In the genomic region with DNA sequence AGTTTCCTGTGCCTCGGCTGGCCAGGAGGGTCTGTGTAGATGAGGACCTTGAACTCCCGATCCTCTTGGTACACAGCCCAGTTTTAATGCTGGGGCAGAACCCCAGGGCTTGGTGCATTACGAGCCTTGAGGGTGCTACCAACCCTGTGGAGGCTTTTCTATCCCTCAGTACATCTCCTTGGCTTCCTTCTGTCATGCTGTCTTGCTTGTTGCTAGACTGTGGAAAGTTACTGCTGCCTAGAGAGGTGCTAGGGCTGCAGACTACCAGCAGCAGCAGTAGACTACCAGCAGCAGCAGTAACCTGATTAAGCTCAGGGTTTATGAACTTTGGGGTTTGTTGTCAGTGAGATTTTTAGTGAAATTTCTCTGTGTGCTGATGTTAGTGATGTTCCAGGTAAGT, we compare ENCODE assay signal across 13 mouse cellular contexts. TPM values are rescaled to one million over a fixed set of nuclear protein-coding genes. Genes with fewer than 3 reads are reported as not detected.
DNase-seq lines count a peak whose midpoint lies in the region; ATAC-seq and TF ChIP-seq lines count a peak whose summit lies in the region.
"Had no signal": no experiment of that assay in that cellular context is flagged by ENCODE, and none has a peak within 500 bp of the region (broad histone marks: within the 10 kb centered on the region; RNA-seq: fewer than 3 reads in every experiment).

No protein-coding gene starts in this region.

- H3K9me3 ChIP-seq in embryonic facial prominence, embryonic 13.5 days: no peaks in the 10 kb centered on the region
- H3K9me3 ChIP-seq in embryonic facial prominence, embryonic 10.5 days: no peaks in the 10 kb centered on the region
- H3K9me3 ChIP-seq in hindbrain, embryonic 13.5 days: no peaks in the 10 kb centered on the region
- no peaks in the 10 kb centered on the region for H3K9me3 ChIP-seq in hindbrain, embryonic 10.5 days
- H3K9me3 ChIP-seq in hindbrain, postnatal 0 days (ENCODE audit: low read length): no peaks in the 10 kb centered on the region

- H3K9ac ChIP-seq in embryonic facial prominence, embryonic 13.5 days: peak overlapping the region; percentile 28; the same call in 1 of the 2 replicates
- H3K9ac ChIP-seq in hindbrain, embryonic 13.5 days: peak overlapping the region; percentile 47; the same call in 1 of the 2 replicates
- H3K9ac ChIP-seq in hindbrain, postnatal 0 days (replicated peaks; ENCODE audit: low read length): no peak overlapping the region
- H3K9ac ChIP-seq: lung, embryonic 14.5 days had no signal

- no peak overlapping the region for H3K4me2 ChIP-seq in embryonic facial prominence, embryonic 13.5 days
- H3K4me2 ChIP-seq in hindbrain, embryonic 13.5 days: no peak overlapping the region
- H3K4me2 ChIP-seq in hindbrain, postnatal 0 days (ENCODE audit: low read depth, low read length): 0 out of 2 replicates have a peak overlapping the region, but pooled peaks have one; percentile 7
- H3K4me2 ChIP-seq: lung, embryonic 14.5 days had no signal

- peaks cover 70% of the 10 kb centered on the region for H3K36me3 ChIP-seq in embryonic facial prominence, embryonic 13.5 days
- H3K36me3 ChIP-seq in embryonic facial prominence, embryonic 10.5 days (replicated peaks): peaks cover 99% of the 10 kb centered on the region
- peaks cover 45% of the 10 kb centered on the region for H3K36me3 ChIP-seq in hindbrain, embryonic 13.5 days
- H3K36me3 ChIP-seq in hindbrain, embryonic 10.5 days: peaks cover 97% of the 10 kb centered on the region
- peaks cover 7% of the 10 kb centered on the region; the same call in 1 of the 2 replicates for H3K36me3 ChIP-seq in hindbrain, postnatal 0 days (ENCODE audit: insufficient read depth, low read length)

- H3K27ac ChIP-seq in embryonic facial prominence, embryonic 13.5 days: no peak overlapping the region
- no peak overlapping the region for H3K27ac ChIP-seq in embryonic facial prominence, embryonic 10.5 days (replicated peaks)
- H3K27ac ChIP-seq in hindbrain, embryonic 13.5 days: no peak overlapping the region
- no peak overlapping the region for H3K27ac ChIP-seq in hindbrain, embryonic 10.5 days
- no peak overlapping the region for H3K27ac ChIP-seq in hindbrain, postnatal 0 days

- no peak overlapping the region for H3K4me3 ChIP-seq in embryonic facial prominence, embryonic 13.5 days
- H3K4me3 ChIP-seq in embryonic facial prominence, embryonic 10.5 days: no peak overlapping the region; the same call in 1 of the 2 replicates
- no peak overlapping the region for H3K4me3 ChIP-seq in hindbrain, embryonic 13.5 days
- H3K4me3 ChIP-seq in hindbrain, embryonic 10.5 days: no peak overlapping the region
- H3K4me3 ChIP-seq in hindbrain, postnatal 0 days (ENCODE audit: low read length): no peak overlapping the region

- H3K27me3 ChIP-seq in embryonic facial prominence, embryonic 13.5 days: no peaks in the 10 kb centered on the region
- no peaks in the 10 kb centered on the region for H3K27me3 ChIP-seq in embryonic facial prominence, embryonic 10.5 days (replicated peaks; ENCODE audit: low read depth, poor library complexity, severe bottlenecking)
- no peaks in the 10 kb centered on the region for H3K27me3 ChIP-seq in hindbrain, embryonic 13.5 days
- no peaks in the 10 kb centered on the region for H3K27me3 ChIP-seq in hindbrain, embryonic 10.5 days (ENCODE audit: insufficient read depth, poor library complexity, severe bottlenecking)
- H3K27me3 ChIP-seq in hindbrain, postnatal 0 days (ENCODE audit: insufficient read depth, low read length): no peaks in the 10 kb centered on the region

- TF ChIP-seq CTCF in hindbrain, postnatal 0 days (IDR thresholded peaks at IDR 0.05; ENCODE audit: low read depth): no peak

- no peak for DNase-seq in embryonic facial prominence, embryonic 10.5 days (ENCODE audit: low spot score)
- DNase-seq in hindbrain, embryonic 10.5 days (ENCODE audit: low spot score): no peak
- peak; percentile 27 for DNase-seq in 3T3-L1 (ENCODE audit: low read depth, low spot score)
- DNase-seq in hindbrain, postnatal 0 days (ENCODE audit: low spot score): no peak
- DNase-seq in spleen, postnatal 14 days (ENCODE audit: low spot score in 2 of 2): no peak
- DNase-seq in layer of hippocampus, postnatal 14 days (ENCODE audit: low spot score in 2 of 2): no peak
- DNase-seq: adrenal gland, postnatal 25 days; kidney, adult 8-10 months; layer of hippocampus, postnatal 36 days; lung, embryonic 14.5 days; retina, postnatal 1 day had no signal

- WGBS in embryonic facial prominence, embryonic 13.5 days: 76% methylated on average over 3 of the region's 3 CpGs
- WGBS in embryonic facial prominence, embryonic 10.5 days: 83% methylated on average over 3 of the region's 3 CpGs
- 83% methylated on average over 3 of the region's 3 CpGs for WGBS in hindbrain, embryonic 13.5 days
- 82% methylated on average over 3 of the region's 3 CpGs for WGBS in hindbrain, embryonic 10.5 days
- 56% methylated on average over 3 of the region's 3 CpGs for WGBS in hindbrain, postnatal 0 days

- ATAC-seq in embryonic facial prominence, embryonic 13.5 days (ENCODE audit: insufficient number of reproducible peaks, insufficient read depth, low FRiP score, low TSS enrichment, low read depth): no peak
- no peak for ATAC-seq in hindbrain, embryonic 13.5 days (ENCODE audit: low FRiP score)
- no peak for ATAC-seq in hindbrain, postnatal 0 days

- H3K4me1 ChIP-seq in embryonic facial prominence, embryonic 13.5 days: peaks cover 76% of the 10 kb centered on the region
- peaks cover 76% of the 10 kb centered on the region for H3K4me1 ChIP-seq in embryonic facial prominence, embryonic 10.5 days
- H3K4me1 ChIP-seq in hindbrain, embryonic 13.5 days (replicated peaks): peaks cover 84% of the 10 kb centered on the region
- peaks cover 75% of the 10 kb centered on the region for H3K4me1 ChIP-seq in hindbrain, embryonic 10.5 days (replicated peaks)
- peaks cover 29% of the 10 kb centered on the region for H3K4me1 ChIP-seq in hindbrain, postnatal 0 days (ENCODE audit: insufficient read depth, low read length)

RNA-seq across cellular contexts. Expression of gene Ppp1cc, which starts 5.9 kb away (rescaled TPM):
- polyA plus RNA-seq in embryonic facial prominence, embryonic 13.5 days (2015; fragmentation: Nextera tagmentation; extraction: Ambion mirVana): 237 and 249 TPM in 2 replicates
- polyA plus RNA-seq in embryonic facial prominence, embryonic 10.5 days (2016; fragmentation: Nextera tagmentation; extraction: Ambion mirVana): 296 and 318 TPM in 2 replicates
- 204 and 206 TPM in 2 replicates for polyA plus RNA-seq in hindbrain, embryonic 13.5 days (2015; fragmentation: Nextera tagmentation; extraction: Ambion mirVana)
- 311 and 319 TPM in 2 replicates for polyA plus RNA-seq in hindbrain, embryonic 10.5 days (2016; fragmentation: Nextera tagmentation; extraction: Ambion mirVana)
- 205 and 207 TPM in 2 replicates for total RNA-seq in hindbrain, postnatal 0 days (2014; rRNA removed)
- 177 and 184 TPM in 2 replicates for polyA plus RNA-seq in hindbrain, postnatal 0 days (2015; fragmentation: Nextera tagmentation; extraction: Ambion mirVana)
- 100 to 1,000 TPM; 198 to 200 TPM for total RNA-seq in layer of hippocampus, postnatal 14 days (2021)

RNA-seq across cellular contexts. Expression of gene Ccdc63, which starts 23.4 kb away (rescaled TPM):
- not detected in 2 replicates for polyA plus RNA-seq in embryonic facial prominence, embryonic 13.5 days (2015; fragmentation: Nextera tagmentation; extraction: Ambion mirVana)
- not detected in 2 replicates for polyA plus RNA-seq in embryonic facial prominence, embryonic 10.5 days (2016; fragmentation: Nextera tagmentation; extraction: Ambion mirVana)
- polyA plus RNA-seq in hindbrain, embryonic 13.5 days (2015; fragmentation: Nextera tagmentation; extraction: Ambion mirVana): not detected in 2 replicates
- polyA plus RNA-seq in hindbrain, embryonic 10.5 days (2016; fragmentation: Nextera tagmentation; extraction: Ambion mirVana): 0.12 TPM in 1 of 2 replicates, not detected in the other
- total RNA-seq in hindbrain, postnatal 0 days (2014; rRNA removed): 0.04 and 0.16 TPM in 2 replicates
- polyA plus RNA-seq in hindbrain, postnatal 0 days (2015; fragmentation: Nextera tagmentation; extraction: Ambion mirVana): 0.23 TPM in 1 of 2 replicates, not detected in the other
- 1 to 10 TPM in 1 of 2 experiments, under 1 TPM in 1; 0.74 to 2.2 TPM for total RNA-seq in layer of hippocampus, postnatal 14 days (2021)
- total RNA-seq: adrenal gland, postnatal 25 days had no signal

RNA-seq across cellular contexts. Expression of gene Hvcn1, which starts 42.6 kb away (rescaled TPM):
- polyA plus RNA-seq in embryonic facial prominence, embryonic 13.5 days (2015; fragmentation: Nextera tagmentation; extraction: Ambion mirVana): 8.6 and 10.0 TPM in 2 replicates
- polyA plus RNA-seq in embryonic facial prominence, embryonic 10.5 days (2016; fragmentation: Nextera tagmentation; extraction: Ambion mirVana): 14.6 and 15.8 TPM in 2 replicates
- 1.8 and 2.2 TPM in 2 replicates for polyA plus RNA-seq in hindbrain, embryonic 13.5 days (2015; fragmentation: Nextera tagmentation; extraction: Ambion mirVana)
- polyA plus RNA-seq in hindbrain, embryonic 10.5 days (2016; fragmentation: Nextera tagmentation; extraction: Ambion mirVana): 9.6 and 11.9 TPM in 2 replicates
- 1.7 and 2.2 TPM in 2 replicates for total RNA-seq in hindbrain, postnatal 0 days (2014; rRNA removed)
- 0.94 and 1.1 TPM in 2 replicates for polyA plus RNA-seq in hindbrain, postnatal 0 days (2015; fragmentation: Nextera tagmentation; extraction: Ambion mirVana)
- total RNA-seq in layer of hippocampus, postnatal 14 days (2021): 1 to 10 TPM; 3.4 to 5.0 TPM
